Mouse (Mus musculus): ENCODE measurements around the gene Macrod1. TPM values are rescaled to one million over a fixed set of nuclear protein-coding genes. Genes with fewer than 3 reads are reported as not detected.

The Macrod1 gene
- polyA plus RNA-seq, 1 experiment from 2014 or later = 3.3 TPM

DNA sequence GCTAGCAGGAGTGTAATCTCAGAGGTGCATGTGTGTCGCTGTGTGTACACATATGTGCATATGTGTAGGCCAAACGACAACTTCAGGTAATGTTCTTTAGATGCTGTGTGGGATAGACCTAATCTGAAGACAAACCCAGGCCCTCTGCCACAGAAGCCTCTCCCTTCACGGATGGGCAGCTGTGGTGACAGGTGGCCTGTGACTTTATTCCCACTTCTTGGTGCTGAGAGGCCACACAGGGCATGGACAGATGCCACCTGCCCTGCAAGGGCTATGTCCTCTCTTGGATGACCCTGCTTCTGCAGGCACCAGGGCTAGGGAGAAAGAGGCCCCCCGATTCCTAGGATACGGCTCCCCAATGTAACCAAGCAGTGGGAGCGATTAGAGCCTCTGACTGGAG, 54.7 kb downstream of the Macrod1 start:
- DNase-seq (ENCODE audit: low spot score) (no peak), ATAC-seq (ENCODE audit: insufficient read depth, low FRiP score, low TSS enrichment) (no peak)
- H3K4me1 ChIP-seq (ENCODE audit: control insufficient read depth, insufficient read depth, low read length) = peaks cover 15% of the 10 kb centered on the region
- H3K9me3 ChIP-seq (ENCODE audit: control insufficient read depth, low read length) = no peaks in the 10 kb centered on the region
- H3K9ac ChIP-seq (ENCODE audit: low read length) = no peak overlapping the region; the same call in 1 of the 2 replicates
- no peak overlapping the region for H3K4me3 ChIP-seq (ENCODE audit: low read depth, low read length)
- no peak overlapping the region for H3K27ac ChIP-seq (ENCODE audit: low read depth, low read length)
- 87% methylated on average over 6 of the region's 6 CpGs for WGBS
- H3K4me2 ChIP-seq (ENCODE audit: low read depth) = no peak overlapping the region
- peaks cover 19% of the 10 kb centered on the region; the same call in 1 of the 2 replicates for H3K27me3 ChIP-seq (ENCODE audit: control insufficient read depth, insufficient read depth, low read length)
- no peaks in the 10 kb centered on the region for H3K36me3 ChIP-seq (ENCODE audit: control insufficient read depth, insufficient read depth, low read length)

DNA sequence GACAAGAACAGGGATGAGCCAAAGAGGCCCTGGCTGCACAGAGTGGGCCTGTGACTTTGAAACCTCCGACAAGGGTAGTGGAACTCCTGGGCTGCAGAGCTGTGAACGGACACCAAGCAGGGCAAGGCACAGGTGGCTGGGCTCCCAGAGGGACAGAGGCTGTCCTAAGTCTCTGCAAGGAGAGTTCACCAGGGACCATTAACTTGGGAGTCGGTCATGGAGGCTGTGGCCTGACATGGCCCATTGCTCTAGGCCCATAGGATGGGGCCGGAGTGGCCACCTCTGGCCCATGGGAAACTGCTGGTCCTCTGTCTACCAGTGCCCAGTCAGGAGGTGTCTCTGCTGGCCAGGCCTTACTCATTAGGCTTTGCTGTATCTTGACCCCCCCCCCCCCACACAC, 55.1 kb downstream of the Macrod1 start:
- Histone ChIP-seq H3K4me1 (ENCODE audit: control insufficient read depth, insufficient read depth, low read length) (peaks cover 19% of the 10 kb centered on the region), H3K36me3 (ENCODE audit: control insufficient read depth, insufficient read depth, low read length) (no peaks in the 10 kb centered on the region), H3K27me3 (ENCODE audit: control insufficient read depth, insufficient read depth, low read length) (peaks cover 16% of the 10 kb centered on the region; the same call in 1 of the 2 replicates), H3K9ac (ENCODE audit: low read length) (no peak overlapping the region; the same call in 1 of the 2 replicates), H3K4me2 (ENCODE audit: low read depth) (no peak overlapping the region), H3K27ac (ENCODE audit: low read depth, low read length) (no peak overlapping the region), H3K9me3 (ENCODE audit: control insufficient read depth, low read length) (no peaks in the 10 kb centered on the region), H3K4me3 (ENCODE audit: low read depth, low read length) (no peak overlapping the region)
- DNase-seq (ENCODE audit: low spot score) = no peak
- no peak for ATAC-seq (ENCODE audit: insufficient read depth, low FRiP score, low TSS enrichment)
- 80% methylated on average over 4 of the region's 4 CpGs for WGBS

DNA sequence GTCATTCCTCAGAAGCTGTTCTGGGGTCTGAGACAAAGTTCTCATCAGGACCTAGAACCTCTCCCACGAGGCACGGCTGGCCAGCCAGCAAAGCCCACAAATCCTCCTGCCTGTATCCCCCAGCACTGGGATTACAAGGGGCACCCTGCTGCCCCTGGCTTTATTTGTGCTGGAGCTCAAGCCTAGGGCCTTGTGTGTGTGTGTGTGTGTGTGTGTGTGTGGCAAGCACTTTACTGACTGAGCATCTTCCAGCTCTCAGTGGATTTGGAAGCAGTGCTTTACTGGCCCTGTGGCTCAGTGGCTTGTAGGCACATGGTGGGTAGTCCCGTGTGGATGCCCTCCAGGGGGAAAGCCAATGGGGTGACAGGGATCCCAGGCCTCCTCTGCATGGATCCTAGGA, 56.0 kb downstream of the Macrod1 start:
- no peak for ATAC-seq (ENCODE audit: insufficient read depth, low FRiP score, low TSS enrichment)
- WGBS = 36% methylated on average over 3 of the region's 3 CpGs

DNA sequence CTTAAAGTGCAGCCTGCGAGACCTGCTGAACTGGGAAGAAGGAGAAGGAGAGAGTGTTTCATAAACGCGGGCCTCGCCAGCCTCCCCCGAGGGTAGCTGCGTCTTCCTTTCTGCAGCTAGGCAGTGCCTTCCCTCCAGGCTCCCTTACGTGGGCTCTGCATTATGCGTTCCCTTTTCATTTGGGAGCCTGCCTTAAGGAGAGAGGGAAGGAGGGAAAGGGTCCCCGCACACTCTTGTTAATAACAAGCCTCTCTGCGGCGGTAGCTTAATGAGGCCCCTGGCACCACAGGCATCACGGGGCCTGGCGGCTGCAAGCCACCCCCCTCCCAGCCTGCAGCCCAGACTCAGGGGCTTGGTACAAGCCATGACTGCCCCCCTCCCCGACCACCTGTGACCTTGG, 57.0 kb downstream of the Macrod1 start:
- H3K27ac ChIP-seq (ENCODE audit: low read depth, low read length) = no peak overlapping the region

More for the DNA sequence above, 56.0 kb downstream of the Macrod1 start:
- no peak for DNase-seq (ENCODE audit: low spot score)
- H3K9me3 ChIP-seq (ENCODE audit: control insufficient read depth, low read length) = no peaks in the 10 kb centered on the region
- no peak overlapping the region for H3K9ac ChIP-seq (ENCODE audit: low read length)
- H3K27me3 ChIP-seq (ENCODE audit: control insufficient read depth, insufficient read depth, low read length) = peaks cover 12% of the 10 kb centered on the region; the same call in 1 of the 2 replicates
- H3K4me3 ChIP-seq (ENCODE audit: low read depth, low read length) = no peak overlapping the region
- no peak overlapping the region for H3K4me2 ChIP-seq (ENCODE audit: low read depth)
- H3K27ac ChIP-seq (ENCODE audit: low read depth, low read length) = no peak overlapping the region
- H3K4me1 ChIP-seq (ENCODE audit: control insufficient read depth, insufficient read depth, low read length) = peaks cover 25% of the 10 kb centered on the region
- H3K36me3 ChIP-seq (ENCODE audit: control insufficient read depth, insufficient read depth, low read length) = no peaks in the 10 kb centered on the region

DNA sequence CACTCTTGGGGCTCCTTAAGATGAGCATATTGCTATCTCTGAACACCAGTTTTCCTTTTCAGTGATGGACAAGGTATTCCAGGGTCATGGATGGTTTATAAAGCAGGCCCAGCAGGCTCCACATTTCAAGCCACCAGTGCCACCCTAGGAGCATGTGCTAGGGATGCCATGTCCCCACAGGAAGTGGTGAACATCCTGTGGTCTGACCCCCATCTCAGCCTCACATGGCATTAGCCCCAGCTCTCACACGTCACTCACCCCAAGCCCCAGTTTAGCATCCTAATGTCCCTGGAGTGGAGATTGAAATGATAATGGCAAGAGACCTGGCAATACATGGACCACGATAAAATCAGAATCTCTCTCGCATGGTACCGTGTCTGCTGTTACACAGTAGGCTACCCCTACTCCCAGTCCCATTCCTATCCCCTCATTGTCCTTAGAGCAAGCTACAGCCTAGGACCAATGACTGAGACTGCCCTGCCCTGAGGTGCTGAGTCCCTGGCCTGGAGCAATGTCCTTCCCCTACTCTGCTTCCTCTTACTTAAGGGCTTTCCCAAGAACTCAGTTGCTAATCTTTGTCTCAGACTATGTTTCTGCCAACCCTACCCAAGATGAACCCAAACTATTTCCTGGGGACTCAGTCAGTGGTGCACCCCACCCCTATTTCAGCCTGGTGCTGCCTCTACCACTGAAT, 59.6 kb downstream of the Macrod1 start:
- Histone ChIP-seq H3K4me1 (ENCODE audit: control insufficient read depth, insufficient read depth, low read length) (peaks cover 21% of the 10 kb centered on the region), H3K4me3 (ENCODE audit: low read depth, low read length) (no peak overlapping the region), H3K9ac (ENCODE audit: low read length) (no peak overlapping the region), H3K36me3 (ENCODE audit: control insufficient read depth, insufficient read depth, low read length) (no peaks in the 10 kb centered on the region), H3K27me3 (ENCODE audit: control insufficient read depth, insufficient read depth, low read length) (peaks cover 3% of the 10 kb centered on the region; the same call in 1 of the 2 replicates), H3K4me2 (ENCODE audit: low read depth) (no peak overlapping the region), H3K9me3 (ENCODE audit: control insufficient read depth, low read length) (no peaks in the 10 kb centered on the region), H3K27ac (ENCODE audit: low read depth, low read length) (no peak overlapping the region)
- 85% methylated on average over 4 of the region's 4 CpGs for WGBS
- DNase-seq (ENCODE audit: low spot score) (no peak), ATAC-seq (ENCODE audit: insufficient read depth, low FRiP score, low TSS enrichment) (no peak)

More for the DNA sequence above, 57.0 kb downstream of the Macrod1 start:
- Histone ChIP-seq H3K4me1 (ENCODE audit: control insufficient read depth, insufficient read depth, low read length) (peaks cover 25% of the 10 kb centered on the region), H3K36me3 (ENCODE audit: control insufficient read depth, insufficient read depth, low read length) (no peaks in the 10 kb centered on the region), H3K4me3 (ENCODE audit: low read depth, low read length) (no peak overlapping the region), H3K4me2 (ENCODE audit: low read depth) (no peak overlapping the region), H3K9ac (ENCODE audit: low read length) (peak overlapping the region; percentile 31), H3K9me3 (ENCODE audit: control insufficient read depth, low read length) (no peaks in the 10 kb centered on the region), H3K27me3 (ENCODE audit: control insufficient read depth, insufficient read depth, low read length) (peaks cover 5% of the 10 kb centered on the region; the same call in 1 of the 2 replicates)
- WGBS = 27% methylated on average over 14 of the region's 14 CpGs
- ATAC-seq (ENCODE audit: insufficient read depth, low FRiP score, low TSS enrichment) (no peak), DNase-seq (ENCODE audit: low spot score) (no peak)

DNA sequence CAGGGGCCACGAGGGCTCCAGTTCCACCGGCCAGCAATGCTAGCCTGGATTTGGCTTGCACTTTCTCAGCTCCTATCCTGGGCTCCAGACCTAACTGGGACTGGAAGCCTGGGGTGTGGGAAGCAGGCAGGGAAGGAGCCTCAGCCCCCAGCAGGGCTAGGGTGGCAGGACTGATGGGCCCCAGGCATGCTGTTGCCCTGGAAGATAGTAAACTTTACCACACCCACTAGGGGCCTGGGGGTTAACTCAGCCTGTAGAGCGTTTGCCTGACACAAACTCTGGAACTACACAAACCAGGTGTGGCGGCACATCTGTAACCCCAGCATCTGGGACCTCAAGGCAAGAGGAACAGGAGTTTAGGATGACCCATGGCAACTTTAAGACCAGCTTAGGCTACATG, 60.5 kb downstream of the Macrod1 start:
- 63% methylated on average over 4 of the region's 4 CpGs for WGBS
- Histone ChIP-seq H3K4me3 (ENCODE audit: low read depth, low read length) (no peak overlapping the region), H3K9ac (ENCODE audit: low read length) (no peak overlapping the region), H3K4me2 (ENCODE audit: low read depth) (no peak overlapping the region), H3K27me3 (ENCODE audit: control insufficient read depth, insufficient read depth, low read length) (no peaks in the 10 kb centered on the region), H3K36me3 (ENCODE audit: control insufficient read depth, insufficient read depth, low read length) (no peaks in the 10 kb centered on the region), H3K9me3 (ENCODE audit: control insufficient read depth, low read length) (no peaks in the 10 kb centered on the region), H3K4me1 (ENCODE audit: control insufficient read depth, insufficient read depth, low read length) (peaks cover 21% of the 10 kb centered on the region), H3K27ac (ENCODE audit: low read depth, low read length) (no peak overlapping the region)
- DNase-seq (ENCODE audit: low spot score) = no peak
- ATAC-seq (ENCODE audit: insufficient read depth, low FRiP score, low TSS enrichment) = no peak

DNA sequence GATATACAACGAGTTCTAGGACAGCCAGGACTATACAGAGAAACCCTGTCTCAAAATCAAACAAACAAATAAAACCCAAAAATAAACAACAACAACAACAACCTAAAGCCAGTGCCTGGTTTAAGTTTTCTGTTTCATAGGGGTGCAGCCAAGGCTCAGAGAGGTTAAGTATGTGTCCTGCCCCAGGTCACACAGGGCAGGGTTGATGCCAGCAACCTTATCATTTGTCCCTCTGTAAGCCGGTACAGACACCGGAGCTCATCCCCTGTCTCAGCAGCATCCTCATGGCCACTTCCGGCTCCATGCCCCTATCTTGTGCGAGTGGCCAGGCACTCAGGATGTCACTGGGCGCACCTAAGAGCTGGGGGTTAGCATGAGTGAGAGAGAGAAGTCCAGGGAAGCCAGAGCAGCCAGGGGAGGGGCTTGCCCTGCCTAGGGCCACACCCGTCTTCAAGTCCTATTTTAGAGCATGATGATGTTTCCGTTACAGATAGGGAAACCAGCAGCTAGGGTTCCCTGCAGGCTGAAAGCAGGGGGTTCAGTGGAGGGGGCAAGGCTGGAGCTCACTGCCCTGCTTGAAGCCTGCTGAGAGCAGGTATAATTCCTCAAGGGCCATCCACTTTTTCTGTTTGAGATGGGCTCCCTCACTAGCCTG, 61.2 kb downstream of the Macrod1 start:
- Histone ChIP-seq H3K9me3 (ENCODE audit: control insufficient read depth, low read length) (no peaks in the 10 kb centered on the region), H3K27me3 (ENCODE audit: control insufficient read depth, insufficient read depth, low read length) (no peaks in the 10 kb centered on the region), H3K4me1 (ENCODE audit: control insufficient read depth, insufficient read depth, low read length) (peaks cover 21% of the 10 kb centered on the region), H3K27ac (ENCODE audit: low read depth, low read length) (no peak overlapping the region), H3K4me2 (ENCODE audit: low read depth) (no peak overlapping the region), H3K4me3 (ENCODE audit: low read depth, low read length) (no peak overlapping the region), H3K9ac (ENCODE audit: low read length) (no peak overlapping the region), H3K36me3 (ENCODE audit: control insufficient read depth, insufficient read depth, low read length) (no peaks in the 10 kb centered on the region)
- ATAC-seq (ENCODE audit: insufficient read depth, low FRiP score, low TSS enrichment) (no peak), DNase-seq (ENCODE audit: low spot score) (no peak)
- 74% methylated on average over 8 of the region's 8 CpGs for WGBS

DNA sequence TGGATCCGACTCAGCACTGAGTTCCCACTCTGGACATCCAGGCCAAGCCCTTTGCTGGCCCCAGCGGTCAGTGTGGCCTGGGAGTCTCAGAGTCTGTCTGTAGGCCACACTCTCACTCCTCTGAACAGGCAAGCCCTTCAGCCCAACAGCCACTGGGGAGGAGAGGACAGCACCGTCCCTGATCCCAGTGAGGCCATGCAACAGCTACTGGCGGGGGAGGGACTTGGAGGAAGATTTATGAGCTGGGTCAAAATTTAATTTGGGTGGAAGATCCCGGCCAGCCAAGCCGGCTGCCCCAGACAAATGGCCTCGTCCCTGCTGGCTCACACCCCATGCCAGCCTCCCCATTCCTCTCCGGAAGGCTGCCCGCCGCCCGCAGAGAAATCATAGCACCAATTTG, 64.6 kb downstream of the Macrod1 start:
- no peak overlapping the region for H3K9ac ChIP-seq (ENCODE audit: low read length)
- no peaks in the 10 kb centered on the region for H3K27me3 ChIP-seq (ENCODE audit: control insufficient read depth, insufficient read depth, low read length)
- H3K9me3 ChIP-seq (ENCODE audit: control insufficient read depth, low read length) = no peaks in the 10 kb centered on the region
- H3K4me2 ChIP-seq (ENCODE audit: low read depth) = no peak overlapping the region
- DNase-seq (ENCODE audit: low spot score) = no peak
- no peaks in the 10 kb centered on the region for H3K36me3 ChIP-seq (ENCODE audit: control insufficient read depth, insufficient read depth, low read length)
- no peak overlapping the region for H3K4me3 ChIP-seq (ENCODE audit: low read depth, low read length)
- ATAC-seq (ENCODE audit: insufficient read depth, low FRiP score, low TSS enrichment) = no peak
- 43% methylated on average over 11 of the region's 11 CpGs for WGBS
- H3K4me1 ChIP-seq (ENCODE audit: control insufficient read depth, insufficient read depth, low read length) = peaks cover 13% of the 10 kb centered on the region
- H3K27ac ChIP-seq (ENCODE audit: low read depth, low read length) = no peak overlapping the region

DNA sequence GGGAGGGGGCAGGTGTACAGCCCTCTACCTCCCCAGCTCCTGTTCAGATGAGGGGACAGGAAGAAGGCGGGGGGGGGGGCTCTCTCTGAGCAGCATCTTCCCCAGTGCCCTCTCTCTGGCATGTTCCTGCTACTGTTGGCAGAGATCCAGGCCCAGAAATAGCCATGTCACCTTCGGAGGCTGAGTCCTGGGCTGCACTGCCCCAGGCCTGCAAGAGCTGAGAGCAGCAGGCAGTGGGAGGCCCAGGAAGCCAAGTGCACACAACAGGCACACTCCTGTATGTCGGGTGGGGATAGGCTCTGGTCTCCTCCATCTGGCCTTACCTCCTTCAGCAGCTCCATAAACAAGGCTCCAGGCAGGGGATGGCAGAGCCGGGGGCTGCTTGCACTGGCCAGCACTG, 65.7 kb downstream of the Macrod1 start:
- Histone ChIP-seq H3K9ac (ENCODE audit: low read length) (no peak overlapping the region), H3K27ac (ENCODE audit: low read depth, low read length) (no peak overlapping the region), H3K4me2 (ENCODE audit: low read depth) (no peak overlapping the region), H3K36me3 (ENCODE audit: control insufficient read depth, insufficient read depth, low read length) (no peaks in the 10 kb centered on the region), H3K4me3 (ENCODE audit: low read depth, low read length) (no peak overlapping the region), H3K27me3 (ENCODE audit: control insufficient read depth, insufficient read depth, low read length) (no peaks in the 10 kb centered on the region), H3K4me1 (ENCODE audit: control insufficient read depth, insufficient read depth, low read length) (peaks cover 4% of the 10 kb centered on the region; the same call in 1 of the 2 replicates), H3K9me3 (ENCODE audit: control insufficient read depth, low read length) (no peaks in the 10 kb centered on the region)
- DNase-seq (ENCODE audit: low spot score) (no peak), ATAC-seq (ENCODE audit: insufficient read depth, low FRiP score, low TSS enrichment) (no peak)
- WGBS = 61% methylated on average over 4 of the region's 4 CpGs
